8 mouse cellular contexts compared by ENCODE assay signal in genomic region chr11:100646265-100646664, GRCm38 (mm10). TPM values are rescaled to one million over a fixed set of nuclear protein-coding genes. Genes with fewer than 3 reads are reported as not detected.
DNase-seq lines count a peak whose midpoint lies in the region; ATAC-seq and TF ChIP-seq lines count a peak whose summit lies in the region.

No protein-coding gene starts in this region.

- TF ChIP-seq POLR2A in lung, adult 2 months (IDR thresholded peaks at IDR 0.05; ENCODE audit: borderline replicate concordance, extremely low read depth, low read depth, low read length) = no peak
- no peak for TF ChIP-seq POLR2A in cortical plate, adult 2 months (IDR thresholded peaks at IDR 0.05; ENCODE audit: extremely low read depth, insufficient read depth, low read length)

- peak; percentile 49 for TF ChIP-seq CTCF in lung, adult 2 months (IDR thresholded peaks at IDR 0.05; ENCODE audit: insufficient read depth, low read length)
- peak; percentile 38; the same call in 1 of the 2 replicates for TF ChIP-seq CTCF in cortical plate, adult 2 months (IDR thresholded peaks at IDR 0.05; ENCODE audit: extremely low read depth, insufficient read depth, low read length)
- TF ChIP-seq CTCF in lung, embryonic 14.5 days (IDR thresholded peaks at IDR 0.05; ENCODE audit: low read depth) = peak; percentile 75

- H3K4me1 ChIP-seq in forebrain, embryonic 10.5 days = 0 out of 2 replicates have a peak, but pooled peaks cover 4% of the 10 kb centered on the region
- no peaks in the 10 kb centered on the region for H3K4me1 ChIP-seq in forebrain, embryonic 15.5 days
- H3K4me1 ChIP-seq in lung, adult 2 months (ENCODE audit: control insufficient read depth, insufficient read depth, low read length) = no peaks in the 10 kb centered on the region
- no peaks in the 10 kb centered on the region for H3K4me1 ChIP-seq in cortical plate, adult 2 months (ENCODE audit: control insufficient read depth, insufficient read depth, low read length)
- no peaks in the 10 kb centered on the region for H3K4me1 ChIP-seq in lung, embryonic 14.5 days (ENCODE audit: insufficient read depth)

- ATAC-seq in forebrain, embryonic 15.5 days (replicated peaks) = no peak
- no peak for ATAC-seq in lung, embryonic 14.5 days (ENCODE audit: insufficient read depth)

- no peak overlapping the region for H3K4me3 ChIP-seq in forebrain, embryonic 10.5 days
- no peak overlapping the region for H3K4me3 ChIP-seq in forebrain, embryonic 15.5 days
- no peak overlapping the region for H3K4me3 ChIP-seq in lung, adult 2 months (replicated peaks; ENCODE audit: extremely low read depth, low read depth, low read length)
- no peak overlapping the region for H3K4me3 ChIP-seq in cortical plate, adult 2 months (ENCODE audit: insufficient read depth, low read length)
- H3K4me3 ChIP-seq in lung, embryonic 14.5 days (ENCODE audit: low read depth, low read length) = no peak overlapping the region

- H3K4me2 ChIP-seq in forebrain, embryonic 15.5 days (replicated peaks) = no peak overlapping the region
- H3K4me2 ChIP-seq in lung, embryonic 14.5 days = no peak overlapping the region

- no peak overlapping the region for H3K9ac ChIP-seq in forebrain, embryonic 15.5 days (replicated peaks)
- no peak overlapping the region for H3K9ac ChIP-seq in lung, embryonic 14.5 days

- no peak overlapping the region for H3K27ac ChIP-seq in forebrain, embryonic 10.5 days
- H3K27ac ChIP-seq in forebrain, embryonic 15.5 days (replicated peaks) = no peak overlapping the region
- no peak overlapping the region for H3K27ac ChIP-seq in cortical plate, adult 2 months (ENCODE audit: insufficient read depth, low read length)
- no peak overlapping the region for H3K27ac ChIP-seq in lung, embryonic 14.5 days (ENCODE audit: low read depth)

- peaks cover 61% of the 10 kb centered on the region for H3K27me3 ChIP-seq in forebrain, embryonic 10.5 days (ENCODE audit: poor library complexity, severe bottlenecking)
- peaks cover 21% of the 10 kb centered on the region for H3K27me3 ChIP-seq in forebrain, embryonic 15.5 days
- peaks cover 11% of the 10 kb centered on the region for H3K27me3 ChIP-seq in lung, embryonic 14.5 days (ENCODE audit: insufficient read depth, low read length)

- 3% methylated on average over 1 of the region's 1 CpGs for WGBS in forebrain, embryonic 10.5 days
- WGBS in forebrain, embryonic 15.5 days = 20% methylated on average over 1 of the region's 1 CpGs
- WGBS in lung, adult 2 months = 21% methylated on average over 1 of the region's 1 CpGs
- 4% methylated on average over 1 of the region's 1 CpGs for WGBS in lung, embryonic 14.5 days

- H3K9me3 ChIP-seq in forebrain, embryonic 10.5 days = no peaks in the 10 kb centered on the region
- no peaks in the 10 kb centered on the region for H3K9me3 ChIP-seq in forebrain, embryonic 15.5 days
- H3K9me3 ChIP-seq in lung, embryonic 14.5 days (ENCODE audit: low read depth, low read length) = no peaks in the 10 kb centered on the region

- no peaks in the 10 kb centered on the region for H3K36me3 ChIP-seq in forebrain, embryonic 10.5 days (replicated peaks)
- no peaks in the 10 kb centered on the region for H3K36me3 ChIP-seq in forebrain, embryonic 15.5 days
- H3K36me3 ChIP-seq in lung, embryonic 14.5 days (ENCODE audit: insufficient read depth) = no peaks in the 10 kb centered on the region

- peak; percentile 67 for DNase-seq in forebrain, embryonic 10.5 days (ENCODE audit: extremely low spot score, low spot score)
- DNase-seq in lung, adult 2 months = peak; percentile 22
- no peak for DNase-seq in lung, postnatal 25 days (ENCODE audit: low spot score)
- peak; percentile 71 for DNase-seq in lung, embryonic 14.5 days
- DNase-seq in thymus, postnatal 14 days = peak; percentile 78
- DNase-seq in layer of hippocampus, adult 9-10 months (ENCODE audit: low spot score) = no peak

RNA-seq across cellular contexts. Expression of gene Dnajc7, which starts 26.3 kb away (rescaled TPM):
- polyA plus RNA-seq in forebrain, embryonic 10.5 days (2016; fragmentation: Nextera tagmentation; extraction: Ambion mirVana) = 286 and 289 TPM in 2 replicates
- 294 and 295 TPM in 2 replicates for polyA plus RNA-seq in forebrain, embryonic 15.5 days (2015; fragmentation: Nextera tagmentation; extraction: Ambion mirVana)
- 29.8 and 56.5 TPM in 2 replicates for polyA plus RNA-seq in lung, adult 2 months (2012; rRNA removed)
- polyA plus RNA-seq in cortical plate, adult 2 months (2012; rRNA removed) = 165 and 175 TPM in 2 replicates
- 71.6 and 79.4 TPM in 2 replicates for polyA plus RNA-seq in lung, embryonic 14.5 days (2014; fragmentation: Nextera tagmentation; extraction: Ambion mirVana)

RNA-seq across cellular contexts. Expression of gene Nkiras2, which starts 27.2 kb away (rescaled TPM):
- polyA plus RNA-seq in forebrain, embryonic 10.5 days (2016; fragmentation: Nextera tagmentation; extraction: Ambion mirVana) = 83.1 and 91.8 TPM in 2 replicates
- polyA plus RNA-seq in forebrain, embryonic 15.5 days (2015; fragmentation: Nextera tagmentation; extraction: Ambion mirVana) = 90.5 and 91.3 TPM in 2 replicates
- polyA plus RNA-seq in lung, adult 2 months (2012; rRNA removed) = 59.4 and 84.5 TPM in 2 replicates
- 19.6 and 20.9 TPM in 2 replicates for polyA plus RNA-seq in cortical plate, adult 2 months (2012; rRNA removed)
- polyA plus RNA-seq in lung, embryonic 14.5 days (2014; fragmentation: Nextera tagmentation; extraction: Ambion mirVana) = 60.3 and 65.4 TPM in 2 replicates

RNA-seq across cellular contexts. Expression of gene Zfp385c, which starts 46.0 kb away (rescaled TPM):
- polyA plus RNA-seq in forebrain, embryonic 10.5 days (2016; fragmentation: Nextera tagmentation; extraction: Ambion mirVana) = 0.28 and 0.41 TPM in 2 replicates
- 0.23 and 0.31 TPM in 2 replicates for polyA plus RNA-seq in forebrain, embryonic 15.5 days (2015; fragmentation: Nextera tagmentation; extraction: Ambion mirVana)
- polyA plus RNA-seq in lung, adult 2 months (2012; rRNA removed) = 0.36 and 4.9 TPM in 2 replicates
- polyA plus RNA-seq in cortical plate, adult 2 months (2012; rRNA removed) = 0.17 and 0.62 TPM in 2 replicates
- polyA plus RNA-seq in lung, embryonic 14.5 days (2014; fragmentation: Nextera tagmentation; extraction: Ambion mirVana) = not detected in 2 replicates

RNA-seq across cellular contexts. Expression of gene Dhx58, which starts 57.8 kb away (rescaled TPM):
- polyA plus RNA-seq in forebrain, embryonic 10.5 days (2016; fragmentation: Nextera tagmentation; extraction: Ambion mirVana) = 3.1 and 3.8 TPM in 2 replicates
- 1.4 and 2.4 TPM in 2 replicates for polyA plus RNA-seq in forebrain, embryonic 15.5 days (2015; fragmentation: Nextera tagmentation; extraction: Ambion mirVana)
- 8.2 and 9.8 TPM in 2 replicates for polyA plus RNA-seq in lung, adult 2 months (2012; rRNA removed)
- 3.3 and 3.7 TPM in 2 replicates for polyA plus RNA-seq in cortical plate, adult 2 months (2012; rRNA removed)
- polyA plus RNA-seq in lung, embryonic 14.5 days (2014; fragmentation: Nextera tagmentation; extraction: Ambion mirVana) = 3.1 and 3.3 TPM in 2 replicates

Comparison
In these comparisons a context has a peak if more than half of its experiments do, and no peak if none do; other contexts are left out.
1. DNase-seq: peak in forebrain, embryonic 10.5 days (single experiment), lung, adult 2 months (single experiment), lung, embryonic 14.5 days (single experiment) and thymus, postnatal 14 days (single experiment); none in lung, postnatal 25 days (single experiment) and layer of hippocampus, adult 9-10 months (single experiment).
2. Peak in every context shown above with its lines, with median percentiles within 50 percentile points of each other: CTCF ChIP-seq.